Mouse (Mus musculus): ENCODE results near the gene Pkig.

Gene Pkig

GRCm38 (mm10) chr2:163756723-163757122 lies 98.5 kb downstream of the Pkig start:
- peak; percentile 30 for DNase-seq (ENCODE audit: low spot score)

DNA sequence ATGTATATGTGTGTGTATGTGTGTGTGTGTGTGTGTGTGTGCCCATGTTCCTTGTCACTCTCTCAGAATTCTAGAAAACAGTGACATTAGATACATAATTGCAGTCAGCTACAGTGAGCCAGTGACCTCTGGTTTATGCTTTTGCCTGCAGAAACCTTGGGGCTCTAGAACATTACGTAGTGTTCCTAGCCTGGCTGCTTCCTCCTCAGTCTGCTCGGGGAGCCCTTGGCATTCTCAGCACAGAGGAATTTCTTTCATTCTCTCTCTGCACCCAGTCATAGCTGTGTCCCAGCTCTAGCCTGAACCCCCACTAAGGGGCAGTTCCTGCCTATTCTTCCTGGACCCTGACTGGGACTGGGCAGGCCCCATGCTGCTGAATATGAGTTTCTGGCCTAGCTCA lies 100.0 kb downstream of the Pkig start:
- no peak for DNase-seq (ENCODE audit: low spot score)

DNA sequence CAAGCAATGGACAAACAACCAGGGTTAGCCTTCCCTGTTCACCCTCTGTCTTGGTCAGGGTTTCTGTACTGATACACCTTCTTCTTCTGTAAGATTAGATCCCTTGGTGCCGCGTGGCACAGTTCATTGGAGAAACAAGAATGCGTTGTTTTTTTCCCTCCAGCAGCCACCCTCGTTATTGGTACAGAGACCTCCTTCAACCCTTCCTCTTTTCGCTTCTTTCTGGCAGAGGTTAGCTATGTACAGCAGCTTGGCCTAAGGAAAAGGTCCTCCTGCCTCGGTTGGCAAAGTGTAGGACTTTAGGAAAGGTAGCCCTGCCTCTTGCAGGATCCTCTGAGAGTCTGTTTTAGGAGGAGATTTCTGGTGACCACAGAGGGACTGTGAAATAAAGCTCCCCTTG lies 102.4 kb downstream of the Pkig start:
- no peak for DNase-seq (ENCODE audit: low spot score)

DNA sequence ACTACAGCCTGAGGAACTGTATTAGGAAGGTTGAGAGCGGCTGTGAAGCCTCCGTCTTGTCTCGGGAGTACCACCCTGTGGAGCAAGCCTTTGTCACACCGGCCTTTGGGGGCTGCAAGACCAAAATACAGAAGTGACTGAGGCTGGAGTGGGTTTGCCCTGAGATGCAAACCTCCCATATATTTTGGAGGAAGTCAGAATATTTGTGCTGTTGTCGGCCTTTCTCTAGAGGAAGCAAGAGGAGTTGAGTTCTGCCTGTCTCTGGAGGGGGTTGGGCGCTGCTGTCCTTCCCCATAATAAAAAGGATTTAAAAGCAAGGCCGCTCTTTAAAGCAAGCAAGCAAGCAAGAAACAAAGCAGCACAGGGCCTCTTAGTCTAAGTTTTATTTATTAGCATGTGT lies 103.2 kb downstream of the Pkig start:
- no peak for DNase-seq (ENCODE audit: low spot score)

GRCm38 (mm10) chr2:163766261-163766660 lies 108.1 kb downstream of the Pkig start:
- DNase-seq (ENCODE audit: low spot score): no peak

DNA sequence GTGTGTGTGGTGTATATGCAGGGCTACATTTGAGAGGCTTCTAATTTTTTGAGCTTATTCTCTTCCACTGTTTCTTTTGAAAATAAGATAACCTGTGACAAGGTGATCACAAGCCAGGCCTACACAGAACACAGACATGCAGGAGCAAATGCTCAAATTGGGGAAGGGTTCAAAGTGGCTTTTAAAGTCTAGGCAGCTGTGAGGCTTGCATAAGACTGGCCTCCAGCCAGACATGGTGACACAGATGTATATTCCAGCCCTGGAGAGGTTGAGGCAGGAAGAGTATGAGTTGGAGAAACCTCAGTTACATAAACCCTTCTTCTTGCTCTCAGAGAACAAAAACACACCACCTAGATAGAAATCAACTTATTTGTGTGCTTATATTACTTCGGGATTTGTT lies 108.7 kb downstream of the Pkig start:
- DNase-seq (ENCODE audit: low spot score): no peak

GRCm38 (mm10) chr2:163770731-163771130 lies 112.5 kb downstream of the Pkig start:
- no peak for DNase-seq (ENCODE audit: low spot score)
